Mouse (Mus musculus) urinary bladder, postnatal 0 days (tissue): ENCODE results near the gene Rsrp1. TPM values are rescaled to one million over a fixed set of nuclear protein-coding genes. Genes with fewer than 3 reads are reported as not detected.

ENCODE experiments used
- polyA plus RNA-seq: library from polyadenylated mRNA; unstranded; fragments of >200 nt; fragmentation: Nextera tagmentation; extraction: Ambion mirVana; gene quantifications from 2 replicates; pipeline ENCODE4 v1.2.1, GENCODE M21; 2015

The Rsrp1 gene
- 240 and 264 TPM in 2 replicates for polyA plus RNA-seq

GRCm38 (mm10) chr4:134923258-134924018, at the start of gene Rsrp1:
Gene Rsrp1, plus strand, starts transcription at chr4:134923592.

GRCm38 (mm10) chr4:134914864-134915209, 8.6 kb upstream of the Rsrp1 start, which contains the start of gene Tmem50a:
Gene Tmem50a, minus strand, starts transcription at chr4:134915024.

GRCm38 (mm10) chr4:134930684-134931481, 7.5 kb downstream of the Rsrp1 start, which contains the start of gene Syf2:
Gene Syf2, plus strand, starts transcription at chr4:134930898.

Other genes with a start within 250 kb of the Rsrp1 start
- 3.8 TPM in 2 replicates for gene Man1c1, start 219.3 kb upstream of the Rsrp1 start, polyA plus RNA-seq
- gene Ldlrap1, start 155.6 kb upstream of the Rsrp1 start, polyA plus RNA-seq = 27.8 and 29.2 TPM in 2 replicates
- 21.5 and 25.3 TPM in 2 replicates for gene Maco1, start 70.2 kb upstream of the Rsrp1 start, polyA plus RNA-seq
- gene Rhd, start 59.1 kb upstream of the Rsrp1 start, polyA plus RNA-seq = 0.78 and 1.1 TPM in 2 replicates
- gene Tmem50a, start 8.6 kb upstream of the Rsrp1 start, polyA plus RNA-seq = 184 and 185 TPM in 2 replicates
- 56.5 and 64.8 TPM in 2 replicates for gene Syf2, start 7.3 kb downstream of the Rsrp1 start, polyA plus RNA-seq
- 0.07 and 0.21 TPM in 2 replicates for gene Runx3, start 197.1 kb downstream of the Rsrp1 start, polyA plus RNA-seq